Mouse (Mus musculus) cerebellum, adult 11 months (tissue): Measurements from ENCODE around the gene Ttc17.

Source experiments
- DNase-seq: peaks from one replicate; pipeline ENCODE4 v3.0.0; 2022

Gene Ttc17

GRCm38 (mm10) chr2:94288086-94288485 is 118.4 kb downstream of the Ttc17 start:
- no peak for DNase-seq

DNA sequence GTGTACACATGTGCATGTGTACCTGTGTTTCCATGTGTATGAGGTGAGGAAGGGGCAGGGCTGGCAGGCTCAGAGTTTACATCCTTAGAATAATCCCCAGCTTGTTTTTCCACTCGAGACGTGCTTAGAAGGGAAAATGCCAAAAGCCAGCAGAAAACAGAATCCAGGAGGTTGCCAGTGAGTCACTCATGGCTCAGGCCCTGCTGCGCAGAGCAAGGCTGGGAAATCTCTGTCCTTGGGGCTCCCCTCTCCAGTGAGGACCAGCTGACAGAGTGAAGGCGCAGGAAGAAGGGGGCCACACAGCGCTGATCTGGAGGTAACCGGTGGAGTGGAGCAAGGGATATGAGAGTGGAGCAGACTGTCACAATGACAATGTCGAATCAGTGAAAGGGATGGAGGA is 119.1 kb downstream of the Ttc17 start:
- DNase-seq, result no peak

- no peak for DNase-seq
These were observed 123.0 kb downstream of the Ttc17 start for GRCm38 (mm10) chr2:94283526-94283925.

GRCm38 (mm10) chr2:94279596-94279995 is 126.9 kb downstream of the Ttc17 start:
- no peak for DNase-seq

DNA sequence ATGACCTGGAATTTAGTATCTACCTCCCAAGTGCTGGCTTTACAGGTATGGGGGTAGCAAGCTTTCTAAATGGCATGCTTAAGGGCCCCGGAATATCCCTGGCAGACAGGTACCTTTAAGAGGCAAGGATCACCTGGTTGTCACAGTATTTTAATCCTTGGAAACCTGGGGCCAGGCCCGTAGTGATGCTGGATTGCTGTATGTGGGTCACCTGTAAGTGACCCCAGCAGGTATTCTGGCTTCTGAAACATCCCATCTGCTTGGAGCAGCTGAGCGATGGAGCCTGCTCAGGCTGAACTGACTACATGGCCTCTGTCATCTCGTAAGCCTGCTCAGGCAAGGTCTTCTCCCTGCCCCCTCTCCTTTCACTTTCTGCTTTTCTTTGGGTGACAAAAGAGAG is 130.4 kb downstream of the Ttc17 start:
- DNase-seq, result peak; percentile 72

DNA sequence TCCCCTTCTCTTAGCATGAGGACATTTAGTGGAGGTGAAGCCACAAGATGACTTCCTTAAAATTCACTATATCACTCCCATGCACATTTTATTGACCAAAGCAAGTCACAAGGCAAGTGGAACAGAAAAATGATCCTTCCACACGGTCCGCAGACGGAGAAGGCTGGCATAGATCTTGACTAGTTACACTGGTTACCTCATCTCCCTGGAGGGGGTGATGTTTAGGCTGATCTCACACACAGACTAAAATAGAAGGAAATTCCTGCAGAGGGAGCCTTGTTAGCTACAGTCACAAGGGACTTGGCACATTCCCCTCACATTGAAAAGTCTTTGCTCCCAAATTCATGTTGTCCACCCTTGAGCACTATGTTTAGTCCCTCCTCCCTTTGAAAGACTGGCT is 130.8 kb downstream of the Ttc17 start:
- no peak for DNase-seq

GRCm38 (mm10) chr2:94273154-94274021 is 133.1 kb downstream of the Ttc17 start:
- peak; percentile 89 for DNase-seq

DNA sequence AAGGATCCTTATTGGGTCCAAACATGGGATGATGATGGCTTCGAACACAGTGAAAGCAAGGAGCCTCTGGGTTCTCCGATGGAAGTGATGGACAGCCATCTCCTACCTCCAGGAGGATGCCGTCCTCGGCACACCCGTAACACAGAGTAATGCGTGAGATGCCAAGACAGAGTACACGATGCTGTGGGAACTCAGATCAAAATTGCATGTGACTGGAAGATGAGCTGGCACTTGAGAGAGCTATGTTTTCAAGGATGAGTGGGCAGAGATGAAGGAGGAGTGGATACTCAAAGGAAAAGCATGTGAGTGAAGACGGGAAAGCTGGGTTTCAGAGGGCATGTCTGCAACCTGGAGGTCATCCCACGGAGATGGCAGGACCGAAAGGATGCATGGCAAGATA is 135.3 kb downstream of the Ttc17 start:
- DNase-seq, result no peak

DNA sequence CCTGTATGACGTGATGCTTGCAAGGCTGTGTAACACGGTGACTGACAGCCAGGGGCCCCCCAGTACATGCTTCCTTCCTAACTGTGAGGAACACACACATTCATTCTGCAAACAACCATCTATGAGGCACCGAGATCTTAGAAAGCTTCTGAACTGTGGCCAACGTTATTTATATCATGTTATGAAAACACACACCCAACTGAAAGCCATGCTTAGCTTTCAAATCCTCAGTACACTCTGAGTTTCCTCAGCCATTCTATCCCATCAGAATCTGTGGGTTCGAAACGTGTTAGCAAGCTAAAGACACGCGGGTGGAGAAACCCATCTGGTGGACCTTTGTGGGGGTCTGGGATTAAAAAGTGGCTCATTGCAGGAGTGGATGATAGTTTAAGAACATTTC is 137.7 kb downstream of the Ttc17 start:
- DNase-seq, result no peak

DNA sequence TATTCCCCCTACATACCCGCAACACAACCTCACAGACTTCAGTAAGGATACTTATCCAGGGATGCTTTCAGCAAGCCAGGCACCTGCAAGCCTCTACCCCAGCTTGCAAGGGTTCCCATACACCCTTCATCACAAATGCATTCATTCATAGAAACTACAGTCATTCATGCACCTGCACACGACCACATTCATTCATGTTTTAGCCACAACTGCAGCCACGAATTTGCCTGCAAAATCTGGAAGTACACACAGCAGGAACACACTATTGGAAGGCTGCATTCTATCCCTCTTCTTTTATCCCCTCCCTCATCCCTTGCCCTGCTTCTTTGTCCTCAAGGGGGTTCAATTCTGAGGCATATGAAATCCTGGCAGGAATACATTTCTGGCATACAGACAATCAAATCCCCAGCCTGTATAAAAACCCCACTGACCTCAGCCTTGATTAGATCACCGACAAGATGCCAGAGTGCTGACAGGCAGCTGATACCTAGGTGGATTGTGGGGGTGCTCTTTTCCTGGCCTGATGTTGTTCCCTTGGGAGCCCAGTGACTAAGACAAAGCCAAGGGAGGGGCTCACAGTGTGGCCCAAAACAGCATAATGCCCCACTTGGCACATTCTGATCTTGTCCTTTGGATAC is 139.2 kb downstream of the Ttc17 start:
- no peak for DNase-seq

- DNase-seq, result no peak
These were observed 139.9 kb downstream of the Ttc17 start for GRCm38 (mm10) chr2:94266381-94267160.

DNA sequence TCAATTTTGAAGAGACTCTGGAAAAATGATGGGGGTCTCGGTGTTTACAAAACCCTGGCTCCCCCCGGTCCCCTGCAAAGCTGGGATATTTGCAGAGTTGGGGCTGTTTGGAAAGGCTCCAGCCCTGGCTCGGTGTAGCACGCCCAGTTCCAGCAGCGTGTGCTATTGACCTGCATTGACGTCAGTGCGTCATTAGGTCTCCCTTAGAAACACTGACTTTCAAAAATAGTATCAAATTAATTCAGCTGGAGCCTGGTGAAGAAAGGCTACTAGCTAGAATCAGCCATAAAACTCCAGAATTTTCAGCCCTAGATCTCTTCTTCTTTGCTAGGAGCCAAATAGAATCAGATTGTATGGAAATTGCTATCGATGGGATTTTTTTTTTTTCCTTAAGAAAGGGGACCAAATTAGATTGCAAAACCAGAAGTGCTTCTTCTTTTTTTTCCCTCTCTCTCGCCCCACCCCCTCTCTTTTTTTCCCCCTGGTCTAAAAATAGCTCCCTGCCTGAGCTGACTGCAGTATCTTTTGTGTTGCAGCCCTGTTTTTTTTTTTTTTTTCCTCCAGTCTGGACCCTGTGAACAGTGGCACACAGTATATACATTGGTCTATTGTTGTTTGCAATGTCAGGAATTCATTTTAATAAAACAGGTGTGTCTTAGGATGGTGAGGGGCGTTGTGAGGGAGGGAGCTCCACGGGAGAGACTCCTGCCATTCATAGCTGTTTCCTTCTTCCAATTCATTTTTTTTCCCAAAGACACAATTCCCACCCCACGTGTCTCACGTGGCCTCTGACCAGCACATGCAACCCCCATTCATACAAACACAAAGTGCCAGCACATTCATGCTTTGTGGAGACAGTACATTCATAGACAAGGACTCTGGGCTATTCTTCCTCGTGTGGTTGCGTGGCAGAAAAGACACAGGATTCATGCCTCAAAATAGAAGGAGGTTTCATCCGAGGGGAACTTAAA is 141.0 kb downstream of the Ttc17 start:
- DNase-seq, result peak; percentile 60

DNA sequence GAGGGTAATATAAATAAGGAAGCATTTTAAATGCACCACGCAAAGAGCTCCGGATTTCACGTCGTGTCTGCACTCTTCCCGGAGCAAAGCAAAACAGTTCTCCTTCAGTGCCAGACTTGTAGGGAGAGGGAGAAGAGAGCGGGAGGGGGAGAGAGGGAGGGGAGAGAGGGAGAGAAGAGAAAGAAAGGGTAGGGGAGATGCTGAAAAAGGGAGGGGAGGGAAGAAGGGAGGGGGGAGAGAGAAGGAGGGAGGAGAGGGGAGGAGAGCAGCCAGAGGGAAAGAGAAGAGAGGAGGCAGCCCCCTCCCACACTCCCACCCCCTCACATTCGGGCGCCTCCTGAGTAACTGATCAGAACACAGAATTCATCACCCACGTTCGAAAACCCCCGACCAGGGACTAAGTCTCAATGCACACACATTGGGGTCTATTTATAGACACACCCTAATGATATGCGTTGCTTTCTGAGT is 141.8 kb downstream of the Ttc17 start:
- DNase-seq, result no peak

DNA sequence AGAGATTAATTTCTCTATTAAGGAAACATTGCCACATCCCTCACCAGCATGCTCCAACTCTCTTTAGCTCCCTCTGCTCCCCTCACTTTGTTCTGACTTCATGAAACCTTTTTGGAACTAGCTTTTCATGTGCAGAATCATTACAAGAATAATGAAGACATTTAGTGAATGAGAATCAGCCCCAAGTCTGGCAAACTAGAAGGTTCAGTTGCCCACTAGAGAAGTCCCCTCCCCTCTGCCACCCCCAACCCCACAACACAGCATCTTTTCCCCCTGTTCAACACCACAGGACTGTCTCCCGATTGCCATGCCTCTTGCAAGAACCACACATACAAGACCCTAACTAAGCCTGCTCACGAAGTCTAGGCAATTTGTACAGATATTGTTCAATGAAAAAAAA is 142.5 kb downstream of the Ttc17 start:
- DNase-seq, result no peak

- DNase-seq, result no peak
These were observed 143.0 kb downstream of the Ttc17 start for GRCm38 (mm10) chr2:94263530-94263937.

DNA sequence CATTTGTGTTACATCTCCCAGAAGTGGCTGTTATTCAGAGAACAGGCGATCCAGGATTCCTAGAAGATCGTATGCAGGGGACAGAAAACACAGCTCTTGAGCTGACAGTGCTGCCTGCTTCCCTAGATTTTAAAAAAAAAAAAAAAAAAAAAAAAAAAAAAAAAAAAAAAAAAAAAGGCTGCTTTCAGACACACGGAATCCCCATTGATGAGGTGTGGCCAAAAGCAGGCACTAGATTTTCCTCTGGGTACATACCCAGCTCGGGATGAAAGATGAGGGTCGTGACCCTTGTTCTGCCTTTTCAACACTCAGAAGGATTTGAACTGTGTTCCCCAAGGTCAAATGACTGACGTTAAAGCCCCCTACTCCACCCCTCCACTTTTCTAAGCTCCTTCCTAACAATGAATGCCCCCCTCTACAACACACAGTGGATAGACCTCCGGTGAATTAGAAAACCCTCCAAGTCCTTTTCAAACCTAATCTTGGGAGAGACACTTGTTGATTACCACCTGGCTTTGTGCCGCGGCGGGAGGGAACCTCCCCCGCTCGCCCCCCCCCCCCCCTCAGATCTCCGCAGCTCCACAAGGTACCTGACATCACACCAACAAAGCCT is 143.5 kb downstream of the Ttc17 start:
- no peak for DNase-seq

- DNase-seq, result no peak
These were observed 152.4 kb downstream of the Ttc17 start for GRCm38 (mm10) chr2:94254102-94254501.
